Mouse (Mus musculus): ENCODE measurements around the gene Ubqln1. TPM values are rescaled to one million over a fixed set of nuclear protein-coding genes. Genes with fewer than 3 reads are reported as not detected.
"Not testable (repeated sequence)": the region's sequence is repeated elsewhere in the genome, so short reads cannot be mapped to it uniquely, and the experiment has no call there.

The Ubqln1 gene
- polyA plus RNA-seq, 1 experiment from 2014 or later, result 115 TPM

DNA sequence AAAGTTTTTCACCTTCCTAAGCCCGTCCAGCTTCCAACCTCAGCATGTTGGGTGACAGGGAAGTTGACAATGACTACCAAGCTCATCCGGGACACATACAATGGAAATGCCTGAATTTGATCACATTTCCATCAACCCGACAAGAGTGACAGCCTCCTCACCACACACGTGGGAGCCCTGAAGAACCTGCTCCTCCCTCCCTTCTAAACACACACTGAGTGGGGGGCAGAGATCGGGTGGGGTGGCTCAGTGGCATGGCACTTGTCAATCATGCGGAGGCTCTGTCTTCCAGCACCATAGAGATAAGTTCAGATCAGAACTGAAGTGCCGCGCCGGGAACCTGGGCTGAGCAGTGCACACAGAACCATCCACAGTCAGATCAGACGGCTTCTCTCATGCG, 65.0 kb downstream of the Ubqln1 start:
- Histone ChIP-seq H3K4me3 (replicated peaks) (no peak overlapping the region), H3K27me3 (no peaks in the 10 kb centered on the region), H3K4me2 (replicated peaks) (no peak overlapping the region), H3K27ac (replicated peaks) (no peak overlapping the region), H3K4me1 (peaks cover 5% of the 10 kb centered on the region; the same call in 1 of the 2 replicates), H3K9me3 (replicated peaks) (no peaks in the 10 kb centered on the region), H3K9ac (no peak overlapping the region), H3K36me3 (no peaks in the 10 kb centered on the region)
- WGBS, result 78% methylated on average over 11 of the region's 11 CpGs
- no peak for ATAC-seq (ENCODE audit: insufficient number of reproducible peaks, low FRiP score, low TSS enrichment, low read depth)

DNA sequence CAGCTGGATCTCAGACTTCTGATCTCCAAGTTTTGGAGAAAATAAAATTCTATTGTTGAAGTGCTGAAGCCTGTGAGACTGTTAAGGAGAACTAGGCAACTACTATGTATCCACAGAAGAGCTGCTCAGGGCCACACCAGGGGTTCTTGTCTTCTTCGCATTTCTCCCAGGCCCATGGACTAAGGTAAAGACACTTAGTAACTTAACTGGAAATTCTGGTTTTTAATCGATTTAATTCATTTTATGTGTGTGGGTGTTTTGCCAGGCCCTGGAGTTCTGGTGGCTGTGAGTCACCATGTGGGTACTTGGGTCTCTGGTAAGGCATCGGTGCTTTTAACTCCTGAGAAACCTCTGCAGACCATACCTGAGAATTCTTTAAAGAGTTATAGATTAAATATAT, 65.8 kb downstream of the Ubqln1 start:
- peaks cover 5% of the 10 kb centered on the region; the same call in 1 of the 2 replicates for H3K4me1 ChIP-seq
- H3K27ac ChIP-seq (replicated peaks), result no peak overlapping the region
- H3K4me3 ChIP-seq (replicated peaks), result no peak overlapping the region
- WGBS, result 70% methylated on average over 3 of the region's 3 CpGs
- H3K9ac ChIP-seq, result no peak overlapping the region
- H3K36me3 ChIP-seq, result no peaks in the 10 kb centered on the region
- no peak overlapping the region for H3K4me2 ChIP-seq (replicated peaks)
- H3K27me3 ChIP-seq, result no peaks in the 10 kb centered on the region
- ATAC-seq (ENCODE audit: insufficient number of reproducible peaks, low FRiP score, low TSS enrichment, low read depth), result no peak
- H3K9me3 ChIP-seq (replicated peaks), result no peaks in the 10 kb centered on the region

DNA sequence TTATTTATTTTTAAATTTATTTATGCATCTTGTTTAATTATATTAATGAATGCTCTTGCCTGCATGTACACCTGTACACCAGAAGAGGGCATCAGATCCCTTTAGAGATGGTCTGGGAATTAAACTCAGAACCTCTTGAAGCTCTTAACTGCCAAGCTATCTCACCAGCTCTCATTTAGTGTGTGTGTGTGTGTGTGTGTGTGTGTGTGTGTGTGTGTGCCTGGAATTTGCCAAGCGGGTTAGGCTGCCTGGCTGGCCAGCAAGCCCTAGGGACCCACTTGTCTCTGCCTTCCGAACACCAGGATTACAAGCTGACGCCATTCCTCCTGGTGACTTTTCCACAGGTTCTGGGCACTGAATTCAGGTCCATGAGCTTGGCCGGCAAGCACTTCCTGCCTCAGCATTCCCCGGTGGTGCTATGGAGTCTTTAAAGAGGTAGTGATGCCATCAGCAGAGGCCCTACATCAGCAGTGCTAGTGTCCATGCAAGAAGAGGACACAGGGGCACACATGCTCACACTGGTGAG, 66.4 kb downstream of the Ubqln1 start:
- 33% methylated on average over 5 of the region's 5 CpGs for WGBS
- no peak for ATAC-seq (ENCODE audit: insufficient number of reproducible peaks, low FRiP score, low TSS enrichment, low read depth)
- Histone ChIP-seq H3K9ac (no peak overlapping the region), H3K9me3 (replicated peaks) (no peaks in the 10 kb centered on the region), H3K36me3 (no peaks in the 10 kb centered on the region), H3K4me3 (replicated peaks) (peak overlapping the region; percentile 42), H3K4me1 (peaks cover 5% of the 10 kb centered on the region; the same call in 1 of the 2 replicates), H3K27me3 (no peaks in the 10 kb centered on the region), H3K4me2 (replicated peaks) (peak overlapping the region; percentile 69), H3K27ac (replicated peaks) (no peak overlapping the region)

DNA sequence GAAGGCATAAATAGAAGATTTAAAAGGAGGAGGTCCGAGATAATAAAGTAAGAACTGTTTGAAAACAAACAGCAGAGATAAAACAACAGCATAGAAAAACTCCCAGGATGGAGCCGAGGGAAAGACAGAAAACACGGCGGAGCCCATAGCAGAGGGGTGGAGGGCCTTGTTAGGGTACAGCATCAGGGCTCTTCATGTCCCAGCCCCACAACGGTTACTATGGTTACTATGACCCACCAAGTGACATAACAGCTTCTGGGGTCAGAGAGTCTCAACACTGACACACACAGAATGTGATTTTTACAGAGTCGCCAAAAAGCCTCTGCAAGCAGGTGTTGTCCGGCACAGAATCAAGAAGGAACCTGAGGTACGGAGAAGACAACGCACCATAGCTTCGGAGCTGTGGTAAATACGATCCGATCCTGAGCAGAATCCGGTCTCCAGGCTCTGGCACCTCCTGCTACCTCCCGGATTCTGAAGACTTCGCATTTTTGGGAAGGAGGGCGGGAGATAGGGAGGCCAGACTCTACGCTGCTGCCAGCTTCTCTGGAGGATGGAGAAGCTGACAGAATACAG, 67.1 kb downstream of the Ubqln1 start:
- peak; percentile 89 for ATAC-seq (ENCODE audit: insufficient number of reproducible peaks, low FRiP score, low TSS enrichment, low read depth)
- H3K27ac ChIP-seq (replicated peaks), result peak overlapping the region; percentile 68; the same call in 1 of the 2 replicates
- H3K36me3 ChIP-seq, result no peaks in the 10 kb centered on the region
- WGBS, result 1% methylated on average over 17 of the region's 17 CpGs
- H3K4me3 ChIP-seq (replicated peaks), result peak overlapping the region; percentile 42
- no peaks in the 10 kb centered on the region for H3K9me3 ChIP-seq (replicated peaks)
- H3K4me2 ChIP-seq (replicated peaks), result peak overlapping the region; percentile 69
- no peaks in the 10 kb centered on the region for H3K27me3 ChIP-seq
- peaks cover 5% of the 10 kb centered on the region; the same call in 1 of the 2 replicates for H3K4me1 ChIP-seq
- peak overlapping the region; percentile 33; the same call in 1 of the 2 replicates for H3K9ac ChIP-seq

DNA sequence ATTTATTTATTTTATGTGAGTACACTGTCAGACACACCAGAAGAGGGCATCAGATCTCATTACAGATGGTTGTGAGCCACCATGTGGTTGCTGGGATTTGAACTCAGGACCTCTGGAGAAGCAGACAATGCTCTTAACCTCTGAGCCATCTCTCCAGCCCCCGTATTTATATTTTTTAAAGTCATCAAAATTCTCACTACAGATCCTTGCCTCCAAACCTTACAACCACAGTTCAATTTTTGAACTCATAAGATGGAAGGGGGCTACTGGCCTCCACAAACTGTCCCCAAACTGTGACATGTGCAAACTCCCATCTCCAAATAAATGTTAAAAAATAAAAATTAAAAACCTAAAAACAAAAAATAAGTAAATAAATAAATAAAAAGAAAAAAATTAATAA, 67.7 kb downstream of the Ubqln1 start:
- Histone ChIP-seq H3K36me3 (no peaks in the 10 kb centered on the region), H3K27me3 (no peaks in the 10 kb centered on the region), H3K9ac (no peak overlapping the region), H3K4me3 (replicated peaks) (no peak overlapping the region), H3K9me3 (replicated peaks) (no peaks in the 10 kb centered on the region), H3K4me2 (replicated peaks) (no peak overlapping the region), H3K4me1 (peaks cover 5% of the 10 kb centered on the region; the same call in 1 of the 2 replicates), H3K27ac (replicated peaks) (no peak overlapping the region)
- ATAC-seq (ENCODE audit: insufficient number of reproducible peaks, low FRiP score, low TSS enrichment, low read depth), result no peak
- 82% methylated on average over 1 of the region's 1 CpGs for WGBS

DNA sequence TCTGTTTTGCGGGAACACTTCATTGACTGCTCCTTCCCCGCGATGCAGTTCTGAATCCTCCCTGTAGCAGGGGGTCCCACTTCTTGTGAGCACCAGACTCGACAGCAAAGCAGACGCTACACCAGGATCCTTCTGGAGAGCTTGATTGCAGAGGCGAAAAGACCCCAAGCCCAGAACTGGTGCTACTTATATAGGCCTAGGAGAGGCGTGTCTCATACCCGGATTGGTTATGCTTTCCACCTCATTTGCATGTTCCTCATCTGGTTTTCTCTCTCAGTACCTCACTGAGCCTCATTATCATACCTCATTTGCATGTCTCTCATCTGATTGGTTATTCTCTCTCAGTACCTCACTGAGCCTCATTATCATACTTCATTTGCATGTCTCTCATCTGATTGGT, 68.8 kb downstream of the Ubqln1 start:
- H3K36me3 ChIP-seq; H3K4me1 ChIP-seq; H3K9me3 ChIP-seq (replicated peaks); H3K4me3 ChIP-seq (replicated peaks); H3K27me3 ChIP-seq; H3K9ac ChIP-seq; ATAC-seq (ENCODE audit: insufficient number of reproducible peaks, low FRiP score, low TSS enrichment, low read depth); H3K4me2 ChIP-seq (replicated peaks); H3K27ac ChIP-seq (replicated peaks): not testable (repeated sequence)
- 93% methylated on average over 8 of the region's 8 CpGs for WGBS

DNA sequence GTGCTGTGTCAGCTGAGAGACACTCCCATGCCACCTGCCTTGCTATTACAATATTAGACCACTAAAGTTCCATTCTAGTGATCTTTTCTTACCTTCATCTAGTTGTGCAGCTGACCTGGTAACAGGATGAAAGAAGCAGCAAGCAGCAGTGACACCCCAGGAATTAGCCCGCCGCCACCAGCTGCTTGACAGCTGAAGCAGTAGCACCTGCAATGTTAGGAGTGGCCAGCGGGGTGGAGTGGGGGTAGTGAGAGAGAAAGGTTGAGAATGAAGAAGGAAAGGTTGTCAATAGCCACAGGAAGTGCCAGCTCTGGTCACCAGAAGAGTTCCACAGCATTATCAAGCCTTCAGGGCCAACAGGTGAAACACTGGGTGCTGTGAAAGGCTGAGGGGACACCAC, 83.8 kb downstream of the Ubqln1 start:
- H3K27ac ChIP-seq (replicated peaks), result no peak overlapping the region
- no peak for ATAC-seq (ENCODE audit: insufficient number of reproducible peaks, low FRiP score, low TSS enrichment, low read depth)
- no peaks in the 10 kb centered on the region for H3K27me3 ChIP-seq
- WGBS, result 48% methylated on average over 3 of the region's 3 CpGs
- no peak overlapping the region for H3K4me3 ChIP-seq (replicated peaks)
- 0 out of 2 replicates have a peak, but pooled peaks cover 8% of the 10 kb centered on the region for H3K4me1 ChIP-seq
- H3K36me3 ChIP-seq, result no peaks in the 10 kb centered on the region
- H3K4me2 ChIP-seq (replicated peaks), result no peak overlapping the region
- no peak overlapping the region for H3K9ac ChIP-seq
- no peaks in the 10 kb centered on the region for H3K9me3 ChIP-seq (replicated peaks)

DNA sequence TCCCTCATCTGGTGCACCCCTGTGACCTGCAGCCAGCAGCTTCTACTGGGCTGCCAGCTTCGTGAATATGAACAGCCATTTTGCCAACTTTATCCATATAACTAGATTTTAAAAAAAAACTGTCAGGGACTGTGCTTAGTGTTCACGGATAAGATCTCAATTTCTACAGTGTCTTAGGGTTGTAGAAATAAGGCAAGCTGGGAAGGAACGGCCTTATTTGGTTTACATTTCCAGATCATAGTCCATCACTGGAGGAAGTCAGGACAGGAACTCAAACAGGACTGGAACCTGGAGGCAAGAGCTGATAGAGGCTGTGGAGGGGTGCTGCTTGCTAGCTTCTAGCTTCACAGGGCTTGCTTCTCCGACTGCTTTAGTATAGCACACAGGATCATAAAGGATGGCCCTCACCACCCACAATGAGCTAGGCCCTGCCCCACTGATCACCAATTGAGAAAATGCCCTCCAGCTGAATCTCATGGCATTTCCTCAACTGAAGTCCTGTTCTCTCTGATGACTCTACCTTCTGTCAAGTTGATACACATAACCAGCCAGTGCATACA, 85.7 kb downstream of the Ubqln1 start:
- H3K4me2 ChIP-seq (replicated peaks), result peak overlapping the region; percentile 62
- peaks cover 16% of the 10 kb centered on the region; the same call in 1 of the 2 replicates for H3K4me1 ChIP-seq
- no peaks in the 10 kb centered on the region for H3K9me3 ChIP-seq (replicated peaks)
- peak overlapping the region; percentile 94 for H3K9ac ChIP-seq
- WGBS, result 30% methylated on average over 4 of the region's 4 CpGs
- H3K36me3 ChIP-seq, result no peaks in the 10 kb centered on the region
- ATAC-seq (ENCODE audit: insufficient number of reproducible peaks, low FRiP score, low TSS enrichment, low read depth), result no peak
- H3K4me3 ChIP-seq (replicated peaks), result peak overlapping the region; percentile 87
- no peaks in the 10 kb centered on the region for H3K27me3 ChIP-seq
- H3K27ac ChIP-seq (replicated peaks), result peak overlapping the region; percentile 99

DNA sequence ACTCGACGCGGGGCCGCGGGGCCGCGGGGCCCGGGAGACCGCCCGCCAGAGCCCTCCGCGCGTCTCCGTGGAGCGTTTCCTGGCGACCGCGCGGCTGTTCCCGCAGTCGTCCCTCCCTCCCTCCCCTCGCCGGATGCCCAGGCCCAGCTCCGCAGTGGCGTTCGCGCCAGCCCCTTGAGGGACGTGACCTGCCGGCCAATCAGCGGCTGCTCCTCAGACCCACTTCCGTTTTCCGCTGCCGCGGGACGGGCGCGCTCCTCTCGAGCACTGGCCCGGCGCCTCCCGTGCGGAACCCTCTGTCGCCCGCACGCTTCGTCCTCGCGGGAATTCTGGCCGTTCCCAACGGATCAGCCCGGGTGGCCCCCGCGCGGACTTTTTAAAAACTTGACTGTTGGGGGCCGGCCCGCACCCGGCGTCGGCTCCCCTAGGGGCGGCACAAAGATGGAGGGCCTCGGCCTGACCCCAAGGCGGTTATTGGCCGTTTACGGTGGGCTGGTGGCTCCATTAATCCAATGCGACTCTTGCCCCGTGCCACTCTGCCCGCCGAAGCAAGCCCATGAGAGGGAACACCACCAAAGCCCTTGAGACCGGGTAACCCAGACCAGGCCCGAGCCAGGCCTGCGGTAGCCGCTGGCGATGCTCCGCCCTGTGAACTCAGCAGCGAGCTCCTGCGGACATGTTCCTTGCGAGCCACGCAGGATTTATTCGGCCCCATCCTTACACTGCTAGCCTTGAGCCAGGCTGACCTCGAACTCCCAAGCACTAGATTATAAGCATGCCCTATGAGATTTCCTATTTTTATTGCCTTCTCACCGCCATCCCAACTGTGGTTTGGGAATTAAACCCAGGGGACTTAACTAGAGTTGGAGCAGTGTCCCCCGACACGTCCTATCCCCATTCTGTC, 86.4 kb downstream of the Ubqln1 start:
- under 1% methylated on average over 83 of the region's 83 CpGs for WGBS

DNA sequence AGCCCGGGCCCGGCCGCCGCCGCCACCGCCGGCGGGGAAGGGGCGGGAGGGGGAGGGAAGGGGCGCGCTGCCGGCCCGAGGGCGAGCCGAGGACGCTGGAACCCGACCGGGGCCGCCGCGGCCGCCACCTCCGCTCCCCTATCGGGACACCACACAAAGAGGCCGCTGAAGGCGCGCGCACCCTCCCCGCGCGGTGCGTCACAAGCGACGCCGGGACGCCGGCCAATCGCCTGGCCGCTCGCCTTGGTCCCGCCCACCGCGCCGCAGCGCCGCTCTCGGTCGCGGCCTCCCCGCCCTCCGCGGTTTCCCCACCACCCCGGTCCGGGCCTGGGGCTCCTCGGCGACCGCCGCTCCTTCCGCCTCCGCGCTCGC, 87.1 kb downstream of the Ubqln1 start, which contains the start of gene Hnrnpa0:
TSS of gene Hnrnpa0 (minus strand) at position 161 of the 372 bp plus-strand sequence.
- Histone ChIP-seq H3K4me2 (replicated peaks) (peak within 1 kb of the TSS; percentile 63), H3K4me1 (peaks cover 16% of the 10 kb centered on the region), H3K27ac (replicated peaks) (peak within 1 kb of the TSS; percentile 99), H3K9me3 (replicated peaks) (no peaks in the 10 kb centered on the region), H3K36me3 (no peaks in the 10 kb centered on the region), H3K4me3 (replicated peaks) (peak within 1 kb of the TSS; percentile 87), H3K27me3 (no peaks in the 10 kb centered on the region), H3K9ac (peak within 1 kb of the TSS; percentile 94)
- 1% methylated on average over 40 of the region's 62 CpGs for WGBS
- ATAC-seq (ENCODE audit: insufficient number of reproducible peaks, low FRiP score, low TSS enrichment, low read depth), result peak; percentile 96

More for the DNA sequence above, 86.4 kb downstream of the Ubqln1 start:
- peaks cover 16% of the 10 kb centered on the region for H3K4me1 ChIP-seq
- H3K4me3 ChIP-seq (replicated peaks), result peak overlapping the region; percentile 87
- peak overlapping the region; percentile 99 for H3K27ac ChIP-seq (replicated peaks)
- no peaks in the 10 kb centered on the region for H3K9me3 ChIP-seq (replicated peaks)
- peak overlapping the region; percentile 94 for H3K9ac ChIP-seq
- H3K27me3 ChIP-seq, result no peaks in the 10 kb centered on the region
- peak; percentile 98 for ATAC-seq (ENCODE audit: insufficient number of reproducible peaks, low FRiP score, low TSS enrichment, low read depth)
- H3K36me3 ChIP-seq, result no peaks in the 10 kb centered on the region
- peak overlapping the region; percentile 62 for H3K4me2 ChIP-seq (replicated peaks)

DNA sequence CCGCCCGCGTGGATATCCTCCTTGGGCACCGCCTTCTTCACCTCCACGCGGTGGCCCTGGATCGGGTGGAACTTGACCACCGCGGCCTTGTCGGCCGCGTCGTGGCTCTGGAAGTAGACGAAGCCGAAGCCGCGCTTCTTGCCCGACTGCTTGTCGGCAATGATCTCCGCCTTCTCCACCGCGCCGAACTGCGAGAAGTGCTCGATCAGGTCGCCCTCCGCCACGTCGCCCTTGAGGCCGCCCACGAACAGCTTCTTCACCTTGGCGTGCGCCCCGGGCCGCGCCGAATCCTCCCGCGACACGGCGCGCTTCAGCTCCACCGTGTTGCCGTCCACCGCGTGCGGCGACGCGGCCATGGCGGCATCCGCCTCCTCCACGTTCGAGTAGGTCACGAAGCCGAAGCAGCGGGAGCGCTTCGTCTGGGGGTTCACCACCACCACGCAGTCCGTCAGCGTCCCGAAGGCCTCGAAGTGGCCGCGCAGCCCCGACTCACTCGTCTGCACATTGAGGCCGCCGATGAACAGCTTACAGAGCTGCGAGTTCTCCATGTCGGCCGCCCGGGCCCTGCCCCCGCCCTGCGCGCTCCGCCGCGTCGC, 87.6 kb downstream of the Ubqln1 start:
- peak overlapping the region; percentile 99 for H3K27ac ChIP-seq (replicated peaks)
- peaks cover 16% of the 10 kb centered on the region for H3K4me1 ChIP-seq
- no peaks in the 10 kb centered on the region for H3K36me3 ChIP-seq
- no peaks in the 10 kb centered on the region for H3K27me3 ChIP-seq
- peak; percentile 37 for ATAC-seq (ENCODE audit: insufficient number of reproducible peaks, low FRiP score, low TSS enrichment, low read depth)
- H3K4me2 ChIP-seq (replicated peaks), result peak overlapping the region; percentile 63
- H3K9me3 ChIP-seq (replicated peaks), result no peaks in the 10 kb centered on the region
- peak overlapping the region; percentile 94 for H3K9ac ChIP-seq
- WGBS, result under 1% methylated on average over 81 of the region's 81 CpGs
- H3K4me3 ChIP-seq (replicated peaks), result peak overlapping the region; percentile 87

All from embryonic facial prominence, embryonic 15.5 days (tissue).